Mouse (Mus musculus) spleen, postnatal 4 days (tissue): ENCODE data around the gene Mcl1.
"Not testable (repeated sequence)": the region's sequence is repeated elsewhere in the genome, so short reads cannot be mapped to it uniquely, and the experiment has no call there.

Source experiments
- DNase-seq, 2 experiments: peaks; one replicate each; pipeline ENCODE4 v3.0.0; 2022; ENCODE audit warnings: low spot score in 2 of 2

The Mcl1 gene

GRCm38 (mm10) chr3:95650276-95651032 is 8.1 kb upstream of the Mcl1 start:
- no peak for DNase-seq

- no peak for DNase-seq
Measured at GRCm38 (mm10) chr3:95651033-95651373, 7.6 kb upstream of the Mcl1 start.

- DNase-seq: no peak
Measured at GRCm38 (mm10) chr3:95651391-95652203, 7.0 kb upstream of the Mcl1 start.

- peak in 1 of 2 experiments; percentile 52 for DNase-seq
Measured at GRCm38 (mm10) chr3:95652204-95652811, 6.3 kb upstream of the Mcl1 start.

GRCm38 (mm10) chr3:95652871-95653270 is 5.7 kb upstream of the Mcl1 start:
- no peak for DNase-seq

- no peak for DNase-seq
Measured at GRCm38 (mm10) chr3:95653473-95654034, 5.0 kb upstream of the Mcl1 start.

GRCm38 (mm10) chr3:95654371-95654770 is 4.2 kb upstream of the Mcl1 start:
- DNase-seq: not testable (repeated sequence)

GRCm38 (mm10) chr3:95655437-95655836 is 3.2 kb upstream of the Mcl1 start:
- no peak for DNase-seq

- DNase-seq: no peak
Measured at GRCm38 (mm10) chr3:95657108-95657507, 1.5 kb upstream of the Mcl1 start.

- DNase-seq: no peak
Measured at GRCm38 (mm10) chr3:95657711-95658110, 877 bp upstream of the Mcl1 start.

GRCm38 (mm10) chr3:95658868-95659712 is 502 bp downstream of the Mcl1 start:
- DNase-seq: peak; percentile 60 to 87

GRCm38 (mm10) chr3:95659948-95660347 is 1.4 kb downstream of the Mcl1 start:
- no peak for DNase-seq

GRCm38 (mm10) chr3:95660788-95661478 is 2.3 kb downstream of the Mcl1 start:
- no peak for DNase-seq

GRCm38 (mm10) chr3:95661945-95662715 is 3.5 kb downstream of the Mcl1 start:
- DNase-seq: no peak

- no peak for DNase-seq
Measured at GRCm38 (mm10) chr3:95662724-95663449, 4.3 kb downstream of the Mcl1 start.

GRCm38 (mm10) chr3:95663486-95663885 is 4.9 kb downstream of the Mcl1 start:
- DNase-seq: no peak

GRCm38 (mm10) chr3:95663969-95664608 is 5.5 kb downstream of the Mcl1 start:
- no peak for DNase-seq

- no peak for DNase-seq
Measured at GRCm38 (mm10) chr3:95664940-95665352, 6.4 kb downstream of the Mcl1 start.
